Mouse (Mus musculus): ENCODE results near the gene Sugct.

- TF ChIP-seq CTCF (IDR thresholded peaks at IDR 0.05; ENCODE audit: control insufficient read depth, insufficient read depth, insufficient read length) (no peak), CEBPB (IDR thresholded peaks at IDR 0.05; ENCODE audit: low read depth) (no peak), MYOG (IDR thresholded peaks at IDR 0.05; ENCODE audit: control insufficient read depth, extremely low read depth, insufficient read length) (no peak)
Observed at GRCm38 (mm10) chr13:17245936-17246335, 449.4 kb downstream of the Sugct start.

Data from C2C12 (cell line).